Mouse (Mus musculus) forebrain, embryonic 12.5 days (tissue): ENCODE measurements around the gene Os9. TPM values are rescaled to one million over a fixed set of nuclear protein-coding genes. Genes with fewer than 3 reads are reported as not detected.
"Not testable (repeated sequence)": the region's sequence is repeated elsewhere in the genome, so short reads cannot be mapped to it uniquely, and the experiment has no call there.

ENCODE experiments used
- ATAC-seq: fragments of 200-750 bp; cut with Nextera tagmentation; 2 replicates; pipeline ENCODE4 v1.8.0; 2017; ENCODE audit warnings: moderate TSS enrichment; ENCODE audit not compliant: low FRiP score
- H3K27ac ChIP-seq: fragments of 300-500 bp; sonication (generic); 2 replicates; pipeline ENCODE4 v1.5.1; 2016; ENCODE audit warnings: mild to moderate bottlenecking
- H3K27me3 ChIP-seq: fragments of 300-500 bp; sonication (generic); 2 replicates; pipeline ENCODE4 v1.6.1; 2016; ENCODE audit warnings: mild to moderate bottlenecking
- H3K36me3 ChIP-seq: fragments of 300-500 bp; sonication (generic); replicated peaks from 2 replicates; pipeline ENCODE4 v1.6.1; 2016; ENCODE audit warnings: mild to moderate bottlenecking
- H3K4me1 ChIP-seq: fragments of 300-500 bp; sonication (generic); 2 replicates; pipeline ENCODE4 v1.6.1; 2016
- H3K4me2 ChIP-seq: fragments of 300-500 bp; sonication (generic); 2 replicates; pipeline ENCODE4 v1.6.1; 2016; ENCODE audit warnings: mild to moderate bottlenecking, moderate library complexity
- H3K4me3 ChIP-seq: fragments of 300-500 bp; sonication (generic); replicated peaks from 2 replicates; pipeline ENCODE4 v1.5.1; 2016; ENCODE audit warnings: mild to moderate bottlenecking
- H3K9ac ChIP-seq: fragments of 300-500 bp; sonication (generic); 2 replicates; pipeline ENCODE4 v1.6.1; 2016; ENCODE audit warnings: mild to moderate bottlenecking
- H3K9me3 ChIP-seq: fragments of 300-500 bp; sonication (generic); 2 replicates; pipeline ENCODE4 v1.6.1; 2016
- WGBS: fragments of 180-500 bp; shearing (Covaris S2); methylation state at CpG from one replicate; pipeline ENCODE4 v1.1.7; 2016; 5-methylcytosine and 5-hydroxymethylcytosine counted together
- polyA plus RNA-seq: library from polyadenylated mRNA; unstranded; fragments of >200 nt; fragmentation: Nextera tagmentation; extraction: Ambion mirVana; gene quantifications from 2 replicates; pipeline ENCODE4 v1.2.1, GENCODE M21; 2016

Gene Os9
- polyA plus RNA-seq, 1 experiment from 2014 or later, result 86.1 TPM

GRCm38 (mm10) chr10:127143228-127143627 is 22.3 kb upstream of the Os9 start:
- Histone ChIP-seq H3K9ac (no peak overlapping the region), H3K36me3 (no peaks in the 10 kb centered on the region), H3K4me3 (no peak overlapping the region), H3K4me1 (no peaks in the 10 kb centered on the region), H3K27ac (no peak overlapping the region), H3K9me3 (no peaks in the 10 kb centered on the region), H3K4me2 (no peak overlapping the region), H3K27me3 (no peaks in the 10 kb centered on the region)
- ATAC-seq, result no peak
- 88% methylated on average over 8 of the region's 8 CpGs for WGBS

GRCm38 (mm10) chr10:127141500-127141899 is 20.6 kb upstream of the Os9 start:
- ATAC-seq, result no peak
- no peak overlapping the region for H3K27ac ChIP-seq
- no peaks in the 10 kb centered on the region for H3K9me3 ChIP-seq
- no peak overlapping the region for H3K9ac ChIP-seq
- no peak overlapping the region for H3K4me3 ChIP-seq
- no peaks in the 10 kb centered on the region for H3K4me1 ChIP-seq
- H3K4me2 ChIP-seq, result no peak overlapping the region
- H3K27me3 ChIP-seq, result no peaks in the 10 kb centered on the region
- WGBS, result 86% methylated on average over 8 of the region's 8 CpGs
- no peaks in the 10 kb centered on the region for H3K36me3 ChIP-seq

- no peak overlapping the region for H3K27ac ChIP-seq
- no peak overlapping the region for H3K9ac ChIP-seq
- no peaks in the 10 kb centered on the region for H3K4me1 ChIP-seq
- no peaks in the 10 kb centered on the region for H3K9me3 ChIP-seq
- no peak overlapping the region for H3K4me2 ChIP-seq
- no peak overlapping the region for H3K4me3 ChIP-seq
- ATAC-seq, result no peak
- no peaks in the 10 kb centered on the region for H3K27me3 ChIP-seq
- H3K36me3 ChIP-seq, result no peaks in the 10 kb centered on the region
- 87% methylated on average over 11 of the region's 11 CpGs for WGBS
These were observed 20.0 kb upstream of the Os9 start for GRCm38 (mm10) chr10:127140971-127141370.

GRCm38 (mm10) chr10:127138328-127139141 is 17.6 kb upstream of the Os9 start:
- 88% methylated on average over 18 of the region's 18 CpGs for WGBS
- Histone ChIP-seq H3K36me3 (no peaks in the 10 kb centered on the region), H3K4me3 (no peak overlapping the region), H3K4me1 (no peaks in the 10 kb centered on the region), H3K4me2 (no peak overlapping the region), H3K27me3 (no peaks in the 10 kb centered on the region), H3K9ac (no peak overlapping the region), H3K9me3 (no peaks in the 10 kb centered on the region), H3K27ac (no peak overlapping the region)
- no peak for ATAC-seq

- no peaks in the 10 kb centered on the region for H3K4me1 ChIP-seq
- no peaks in the 10 kb centered on the region for H3K9me3 ChIP-seq
- H3K36me3 ChIP-seq, result no peaks in the 10 kb centered on the region
- H3K9ac ChIP-seq, result no peak overlapping the region
- WGBS, result 87% methylated on average over 3 of the region's 3 CpGs
- ATAC-seq, result no peak
- no peaks in the 10 kb centered on the region for H3K27me3 ChIP-seq
- H3K27ac ChIP-seq, result no peak overlapping the region
- no peak overlapping the region for H3K4me2 ChIP-seq
- no peak overlapping the region for H3K4me3 ChIP-seq
These were observed 17.0 kb upstream of the Os9 start for GRCm38 (mm10) chr10:127137896-127138295.

- H3K27ac ChIP-seq, result no peak overlapping the region
- no peaks in the 10 kb centered on the region for H3K27me3 ChIP-seq
- 95% methylated on average over 4 of the region's 4 CpGs for WGBS
- H3K9me3 ChIP-seq, result no peaks in the 10 kb centered on the region
- no peak overlapping the region for H3K9ac ChIP-seq
- ATAC-seq, result no peak
- H3K36me3 ChIP-seq, result no peaks in the 10 kb centered on the region
- no peaks in the 10 kb centered on the region for H3K4me1 ChIP-seq
- no peak overlapping the region for H3K4me3 ChIP-seq
- H3K4me2 ChIP-seq, result no peak overlapping the region
These were observed 15.6 kb upstream of the Os9 start for GRCm38 (mm10) chr10:127136510-127136909.

GRCm38 (mm10) chr10:127135118-127135836 is 14.3 kb upstream of the Os9 start:
- Histone ChIP-seq H3K27ac (no peak overlapping the region), H3K4me3 (no peak overlapping the region), H3K27me3 (no peaks in the 10 kb centered on the region), H3K4me1 (no peaks in the 10 kb centered on the region), H3K36me3 (no peaks in the 10 kb centered on the region), H3K9me3 (no peaks in the 10 kb centered on the region), H3K4me2 (no peak overlapping the region), H3K9ac (no peak overlapping the region)
- WGBS, result 62% methylated on average over 8 of the region's 8 CpGs
- no peak for ATAC-seq

- not testable (repeated sequence) for H3K4me1 ChIP-seq, H3K27ac ChIP-seq, H3K27me3 ChIP-seq, H3K9ac ChIP-seq, H3K4me2 ChIP-seq, H3K4me3 ChIP-seq, ATAC-seq, H3K36me3 ChIP-seq, H3K9me3 ChIP-seq
- WGBS, result 87% methylated on average over 3 of the region's 3 CpGs
These were observed 13.6 kb upstream of the Os9 start for GRCm38 (mm10) chr10:127134394-127135035.

- WGBS, result 75% methylated on average over 5 of the region's 5 CpGs
- H3K4me1 ChIP-seq, result no peaks in the 10 kb centered on the region
- no peaks in the 10 kb centered on the region for H3K36me3 ChIP-seq
- no peaks in the 10 kb centered on the region for H3K27me3 ChIP-seq
- no peak for ATAC-seq
- H3K4me3 ChIP-seq, result no peak overlapping the region
- H3K9me3 ChIP-seq, result no peaks in the 10 kb centered on the region
- H3K27ac ChIP-seq, result no peak overlapping the region
- H3K4me2 ChIP-seq, result no peak overlapping the region
- no peak overlapping the region for H3K9ac ChIP-seq
These were observed 11.5 kb upstream of the Os9 start for GRCm38 (mm10) chr10:127132469-127132868.

- 81% methylated on average over 4 of the region's 4 CpGs for WGBS
- ATAC-seq, result no peak
- no peak overlapping the region for H3K27ac ChIP-seq
- H3K4me1 ChIP-seq, result no peaks in the 10 kb centered on the region
- H3K4me3 ChIP-seq, result no peak overlapping the region
- H3K27me3 ChIP-seq, result peaks cover 3% of the 10 kb centered on the region; the same call in 1 of the 2 replicates
- H3K9me3 ChIP-seq, result no peaks in the 10 kb centered on the region
- H3K9ac ChIP-seq, result no peak overlapping the region
- H3K4me2 ChIP-seq, result no peak overlapping the region
- H3K36me3 ChIP-seq, result no peaks in the 10 kb centered on the region
These were observed 8.5 kb upstream of the Os9 start for GRCm38 (mm10) chr10:127129431-127129830.

- no peak for ATAC-seq
- H3K27me3 ChIP-seq, result peaks cover 3% of the 10 kb centered on the region; the same call in 1 of the 2 replicates
- H3K36me3 ChIP-seq, result no peaks in the 10 kb centered on the region
- peaks cover 3% of the 10 kb centered on the region for H3K4me1 ChIP-seq
- no peaks in the 10 kb centered on the region for H3K9me3 ChIP-seq
- H3K4me2 ChIP-seq, result no peak overlapping the region
- no peak overlapping the region for H3K9ac ChIP-seq
- no peak overlapping the region for H3K4me3 ChIP-seq
- no peak overlapping the region for H3K27ac ChIP-seq
- 88% methylated on average over 7 of the region's 7 CpGs for WGBS
These were observed 6.9 kb upstream of the Os9 start for GRCm38 (mm10) chr10:127127711-127128279.

GRCm38 (mm10) chr10:127126579-127126978 is 5.6 kb upstream of the Os9 start:
- H3K4me2 ChIP-seq, result no peak overlapping the region
- no peak overlapping the region for H3K9ac ChIP-seq
- 92% methylated on average over 5 of the region's 5 CpGs for WGBS

More at GRCm38 (mm10) chr10:127126579-127126978, 5.6 kb upstream of the Os9 start:
- H3K4me1 ChIP-seq, result peaks cover 8% of the 10 kb centered on the region
- ATAC-seq, result no peak
- H3K36me3 ChIP-seq, result no peaks in the 10 kb centered on the region
- H3K4me3 ChIP-seq, result no peak overlapping the region
- H3K27me3 ChIP-seq, result peaks cover 3% of the 10 kb centered on the region; the same call in 1 of the 2 replicates
- no peaks in the 10 kb centered on the region for H3K9me3 ChIP-seq
- H3K27ac ChIP-seq, result no peak overlapping the region
